ENCODE assay signal across 12 mouse cellular contexts in genomic region chr5:125456100-125456499, GRCm38 (mm10).
"Had no signal": no experiment of that assay in that cellular context is flagged by ENCODE, and none has a peak within 500 bp of the region (broad histone marks: within the 10 kb centered on the region; RNA-seq: fewer than 3 reads in every experiment).

No protein-coding gene starts in this region.

- H3K4me3 ChIP-seq: intestine, embryonic 15.5 days; limb, embryonic 15.5 days; midbrain, embryonic 13.5 days had no signal

- H3K9me3 ChIP-seq: intestine, embryonic 15.5 days; limb, embryonic 15.5 days; midbrain, embryonic 13.5 days had no signal

- H3K27me3 ChIP-seq: intestine, embryonic 15.5 days; limb, embryonic 15.5 days; midbrain, embryonic 13.5 days had no signal

- H3K4me2 ChIP-seq: intestine, embryonic 15.5 days; limb, embryonic 15.5 days; lung, embryonic 14.5 days; midbrain, embryonic 13.5 days had no signal

- H3K27ac ChIP-seq: intestine, embryonic 15.5 days; limb, embryonic 15.5 days; macrophage; midbrain, embryonic 13.5 days; stomach, postnatal 0 days had no signal

- DNase-seq: kidney, adult 18-20 months; kidney, postnatal 25 days; layer of hippocampus, postnatal 36 days; lung, embryonic 14.5 days; lung, postnatal 10 days; right cerebral cortex, adult 18-20 months; thymus, postnatal 4 days had no signal

- H3K4me1 ChIP-seq: intestine, embryonic 15.5 days; limb, embryonic 15.5 days; midbrain, embryonic 13.5 days had no signal

- H3K9ac ChIP-seq: intestine, embryonic 15.5 days; limb, embryonic 15.5 days; lung, embryonic 14.5 days; midbrain, embryonic 13.5 days had no signal

- ATAC-seq: intestine, embryonic 15.5 days; midbrain, embryonic 13.5 days had no signal
